Mouse (Mus musculus) ovary, postnatal 10 days (tissue): ENCODE data around the gene Mfsd4b2.
"Not testable (repeated sequence)": the region's sequence is repeated elsewhere in the genome, so short reads cannot be mapped to it uniquely, and the experiment has no call there.

Source experiments
- DNase-seq: peaks from one replicate; pipeline ENCODE4 v3.0.0; 2022; ENCODE audit warnings: low spot score

Gene Mfsd4b2

DNA sequence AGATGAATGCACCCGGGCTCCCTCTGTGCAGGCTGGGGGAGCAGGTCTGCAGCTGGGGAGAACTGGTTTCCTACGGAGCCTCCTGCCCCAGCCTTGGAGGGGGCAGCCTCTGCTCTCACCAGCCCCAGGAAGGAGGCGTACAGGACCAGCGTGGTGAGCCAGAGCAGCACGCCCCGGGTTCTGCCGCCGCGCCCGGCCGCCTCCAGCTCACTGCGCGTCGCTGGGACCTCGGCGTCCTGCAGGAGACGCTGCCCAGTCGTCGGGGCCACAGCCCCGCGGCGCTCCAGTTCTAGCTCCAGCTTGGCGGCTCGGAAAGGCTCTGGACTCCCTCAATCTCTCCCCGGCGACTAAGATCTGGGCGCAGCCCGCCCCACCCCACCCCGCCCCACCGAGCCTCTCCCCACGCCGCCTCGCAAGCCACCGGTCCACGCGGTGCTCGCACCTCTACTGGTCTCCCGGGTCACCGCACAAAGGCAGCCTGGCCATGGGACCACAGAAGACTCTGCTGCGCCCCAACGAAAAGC lies at the start of gene Mfsd4b2:
TSS of gene Mfsd4b2 (minus strand) at position 308 of the 524 bp plus-strand sequence.
- DNase-seq: peak; percentile 1

DNA sequence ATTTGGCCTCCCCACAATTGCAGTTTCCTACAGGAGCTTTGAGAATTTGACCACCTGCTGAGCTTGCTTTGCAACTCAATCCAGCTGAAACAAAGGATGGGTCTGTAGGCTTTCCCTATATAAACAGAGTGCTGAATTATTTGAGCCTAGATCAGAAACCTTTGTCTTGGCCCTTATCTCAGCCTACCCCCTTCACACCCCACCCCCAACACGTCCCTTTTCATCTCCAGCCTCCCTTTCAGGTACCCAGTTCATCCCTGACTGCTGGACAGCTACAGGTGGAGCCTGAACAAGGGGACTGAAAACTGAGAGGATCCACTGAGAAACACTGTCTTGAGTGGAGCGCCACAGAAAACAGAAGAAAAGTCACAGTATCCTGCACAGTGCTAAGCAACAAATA lies 49.0 kb upstream of the Mfsd4b2 start:
- no peak for DNase-seq

DNA sequence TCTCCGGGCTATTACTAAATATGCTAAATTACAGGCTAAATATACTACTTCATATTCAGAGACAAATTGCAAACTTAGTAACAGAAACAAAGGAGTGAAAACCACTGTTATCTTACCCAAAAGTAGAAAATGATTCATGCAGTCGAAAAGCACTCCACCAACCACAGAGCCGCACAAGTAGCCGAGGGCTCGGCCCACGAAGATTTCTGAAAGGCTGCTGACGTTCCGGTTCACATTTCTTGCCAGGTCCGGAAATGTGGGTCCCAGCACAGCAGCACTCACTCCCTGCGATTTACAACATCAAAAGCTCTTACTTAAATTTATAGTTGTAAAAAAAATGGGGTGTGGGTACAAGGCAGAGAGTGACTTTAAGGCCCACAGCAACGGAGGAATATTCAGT lies 48.3 kb upstream of the Mfsd4b2 start:
- DNase-seq: no peak

- no peak for DNase-seq
Observed at GRCm38 (mm10) chr10:39967512-39967911, 40.8 kb upstream of the Mfsd4b2 start.

GRCm38 (mm10) chr10:39961906-39962305 lies 35.2 kb upstream of the Mfsd4b2 start:
- DNase-seq: no peak

DNA sequence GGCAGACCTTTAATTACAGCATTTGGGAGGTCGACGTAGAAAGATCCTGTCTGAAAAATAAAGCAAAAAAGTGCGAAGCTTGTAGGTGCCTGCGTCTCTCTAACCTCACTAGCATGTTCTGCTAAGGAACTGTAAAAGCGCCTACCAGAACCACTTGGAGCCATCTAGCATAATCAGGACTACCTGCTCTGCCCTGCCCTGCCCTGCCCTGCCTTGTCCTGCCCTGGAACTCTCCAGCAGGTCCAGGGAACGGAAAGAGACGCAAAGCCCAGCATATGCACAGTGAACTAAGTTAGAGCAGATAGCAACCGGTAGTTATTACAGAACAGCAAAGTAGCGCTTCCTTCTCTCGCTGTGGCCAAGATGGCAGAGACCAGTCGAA lies 33.7 kb upstream of the Mfsd4b2 start:
- no peak for DNase-seq

- peak; percentile 66 for DNase-seq
Observed at GRCm38 (mm10) chr10:39959761-39960440, 33.2 kb upstream of the Mfsd4b2 start, which contains the start of gene Mfsd4b3. Gene Mfsd4b3 (minus strand): TSS chr10:39960153.

DNA sequence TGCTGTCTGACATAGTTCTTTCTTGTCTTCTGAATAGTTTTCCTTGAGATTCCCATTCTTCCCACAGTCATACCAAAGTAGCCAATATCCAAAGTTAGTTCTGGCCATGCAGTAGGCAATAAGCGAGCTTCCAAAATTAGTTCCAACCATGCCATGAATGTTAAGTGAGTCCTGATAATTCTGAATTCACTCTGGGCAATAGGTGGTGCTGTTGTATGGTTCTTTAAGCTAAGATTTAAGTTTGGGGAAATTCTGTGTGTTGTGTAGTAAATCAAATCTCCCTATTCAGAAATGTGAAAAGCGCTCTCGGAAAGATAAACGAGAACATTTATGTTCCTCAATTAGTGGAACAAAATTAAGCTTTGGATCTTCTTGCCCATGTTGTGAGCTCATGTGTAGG lies 31.5 kb upstream of the Mfsd4b2 start:
- no peak for DNase-seq

DNA sequence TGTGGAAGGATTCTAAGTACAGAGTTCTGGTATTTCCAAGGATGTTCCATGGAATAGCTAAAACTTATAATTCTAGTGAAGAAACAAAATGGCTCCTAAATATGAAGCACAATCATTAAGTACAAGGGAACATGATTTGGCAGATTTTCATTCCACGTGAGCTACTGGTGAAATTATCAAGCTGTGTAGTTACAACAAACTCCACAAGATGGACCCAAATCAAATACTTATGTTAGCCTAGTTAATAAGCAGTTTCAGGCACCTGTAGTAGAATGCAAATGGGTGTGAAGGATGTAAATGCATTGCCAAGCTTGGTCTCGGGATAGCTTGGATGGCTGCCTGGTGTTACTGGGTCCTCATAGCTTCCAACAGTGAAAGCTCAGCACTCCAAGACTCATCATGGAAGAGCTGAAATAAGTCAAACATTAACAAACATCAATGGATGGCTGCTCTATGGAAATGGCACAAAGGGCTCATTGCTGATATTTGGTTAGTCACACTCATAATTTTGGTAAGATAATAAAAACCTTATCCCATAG lies 29.7 kb upstream of the Mfsd4b2 start:
- no peak for DNase-seq

- DNase-seq: no peak
Observed at GRCm38 (mm10) chr10:39955163-39955562, 28.4 kb upstream of the Mfsd4b2 start.

DNA sequence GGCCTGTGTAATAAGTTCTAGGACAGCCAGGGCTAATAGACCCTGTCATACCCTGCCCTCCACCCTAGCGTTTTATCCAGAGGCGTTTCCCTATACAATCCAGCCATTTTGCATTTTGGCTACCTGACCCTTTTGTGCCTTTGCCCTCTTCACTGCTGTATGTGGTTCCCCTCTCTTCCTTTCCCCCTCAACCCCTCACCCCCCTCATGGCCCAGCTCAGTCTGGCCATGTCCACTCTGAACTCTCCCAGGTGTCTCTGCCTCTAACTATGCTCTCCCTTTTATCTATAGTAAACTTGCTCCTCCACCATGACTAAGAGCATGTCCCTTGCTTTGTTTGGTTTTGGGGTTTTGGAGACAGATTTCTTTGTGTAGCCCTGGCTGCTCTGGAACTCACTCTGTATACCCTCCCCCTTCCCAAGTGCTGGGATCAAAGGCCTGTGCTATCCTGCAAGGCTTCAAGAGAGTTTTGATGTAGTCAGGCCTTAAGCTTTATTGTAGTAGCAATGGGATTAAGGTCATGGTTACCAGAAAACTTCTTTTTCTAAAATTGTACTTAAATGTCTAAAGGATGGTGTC lies 22.7 kb upstream of the Mfsd4b2 start:
- DNase-seq: no peak

- DNase-seq: not testable (repeated sequence)
Observed at GRCm38 (mm10) chr10:39947195-39947594, 20.5 kb upstream of the Mfsd4b2 start.

- DNase-seq: no peak
Observed at GRCm38 (mm10) chr10:39936553-39936952, 9.8 kb upstream of the Mfsd4b2 start.

- DNase-seq: not testable (repeated sequence)
Observed at GRCm38 (mm10) chr10:39924556-39924955, 2.2 kb downstream of the Mfsd4b2 start.

GRCm38 (mm10) chr10:39912616-39913015 lies 14.1 kb downstream of the Mfsd4b2 start:
- DNase-seq: no peak

GRCm38 (mm10) chr10:39908768-39909441 lies 17.8 kb downstream of the Mfsd4b2 start:
- DNase-seq: no peak

- no peak for DNase-seq
Observed at GRCm38 (mm10) chr10:39906799-39907658, 19.7 kb downstream of the Mfsd4b2 start.

GRCm38 (mm10) chr10:39904191-39904590 lies 22.5 kb downstream of the Mfsd4b2 start:
- no peak for DNase-seq

GRCm38 (mm10) chr10:39898874-39899371 lies 27.8 kb downstream of the Mfsd4b2 start, which contains the start of gene Mfsd4b4:
Gene Mfsd4b4 (minus strand): TSS chr10:39899238.
- peak; percentile 56 for DNase-seq

- no peak for DNase-seq
Observed at GRCm38 (mm10) chr10:39896503-39896902, 30.2 kb downstream of the Mfsd4b2 start.
